Mouse (Mus musculus): ENCODE data around the gene Ano1.

- TF ChIP-seq CTCF (IDR thresholded peaks at IDR 0.05; ENCODE audit: extremely low read depth, insufficient read depth, insufficient read length, insufficient replicate concordance) = peak; percentile 7; the same call in 1 of the 2 replicates
- TF ChIP-seq POLR2A (IDR thresholded peaks at IDR 0.05; ENCODE audit: low read depth, low read length) = no peak
Observed at GRCm38 (mm10) chr7:144581559-144582283, 170.1 kb downstream of the Ano1 start.

All from spleen, adult 2 months (tissue).